Mouse (Mus musculus) large intestine, adult 2 months (tissue): Measurements from ENCODE around the gene Ank3. TPM values are rescaled to one million over a fixed set of nuclear protein-coding genes. Genes with fewer than 3 reads are reported as not detected.

Source experiments
- DNase-seq: peaks from one replicate; pipeline ENCODE4 v3.0.0-alpha.2; 2012; ENCODE audit warnings: low read depth, low spot score
- WGBS: fragments of 180-500 bp; shearing (Covaris S2); methylation state at CpG from one replicate; pipeline ENCODE4 v1.1.7; 2018; 5-methylcytosine and 5-hydroxymethylcytosine counted together
- polyA plus RNA-seq: library from polyadenylated mRNA; depleted of rRNA; stranded (reverse); fragments of >200 nt; gene quantifications from 2 replicates; pipeline ENCODE4 v1.2.3, GENCODE M21; 2012; rRNA removed

Gene Ank3
- polyA plus RNA-seq, 1 experiment = 5.1 TPM

GRCm38 (mm10) chr10:70033856-70034255, 635.3 kb downstream of the Ank3 start:
- no peak for DNase-seq
- 89% methylated on average over 3 of the region's 3 CpGs for WGBS

DNA sequence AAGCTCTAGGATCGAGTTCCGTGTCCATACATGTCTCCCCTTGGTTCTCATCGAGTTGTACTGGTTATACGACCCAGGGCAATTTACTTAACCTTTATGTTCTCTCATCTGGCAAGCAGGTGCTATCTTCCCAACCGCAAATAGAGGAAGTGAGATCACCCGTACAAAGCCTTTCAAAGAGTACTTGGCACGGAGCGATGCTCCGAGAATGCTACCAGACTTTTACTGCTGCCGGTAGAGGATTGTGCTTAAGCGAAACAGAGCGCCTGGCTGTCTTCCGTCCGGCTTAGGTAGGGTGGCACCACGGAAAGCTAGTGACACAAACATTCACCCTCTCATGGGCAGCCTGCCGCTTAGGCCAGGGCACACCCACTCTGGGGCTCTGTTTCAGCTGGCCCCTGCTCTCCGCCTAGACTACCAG, 641.3 kb downstream of the Ank3 start:
- DNase-seq = peak; percentile 70

GRCm38 (mm10) chr10:70041562-70041961, 643.0 kb downstream of the Ank3 start:
- DNase-seq = no peak

More for the DNA sequence above, 641.3 kb downstream of the Ank3 start:
- 21% methylated on average over 17 of the region's 17 CpGs for WGBS

GRCm38 (mm10) chr10:70045722-70046121, 647.1 kb downstream of the Ank3 start:
- 43% methylated on average over 2 of the region's 2 CpGs for WGBS
- DNase-seq = no peak

GRCm38 (mm10) chr10:70049771-70050170, 651.2 kb downstream of the Ank3 start:
- WGBS = 56% methylated on average over 7 of the region's 7 CpGs
- DNase-seq = no peak

- 89% methylated on average over 2 of the region's 2 CpGs for WGBS
- no peak for DNase-seq
These were observed 656.7 kb downstream of the Ank3 start for GRCm38 (mm10) chr10:70055291-70055690.

- WGBS = 59% methylated on average over 3 of the region's 3 CpGs
- DNase-seq = no peak
These were observed 658.5 kb downstream of the Ank3 start for GRCm38 (mm10) chr10:70057064-70057463.

DNA sequence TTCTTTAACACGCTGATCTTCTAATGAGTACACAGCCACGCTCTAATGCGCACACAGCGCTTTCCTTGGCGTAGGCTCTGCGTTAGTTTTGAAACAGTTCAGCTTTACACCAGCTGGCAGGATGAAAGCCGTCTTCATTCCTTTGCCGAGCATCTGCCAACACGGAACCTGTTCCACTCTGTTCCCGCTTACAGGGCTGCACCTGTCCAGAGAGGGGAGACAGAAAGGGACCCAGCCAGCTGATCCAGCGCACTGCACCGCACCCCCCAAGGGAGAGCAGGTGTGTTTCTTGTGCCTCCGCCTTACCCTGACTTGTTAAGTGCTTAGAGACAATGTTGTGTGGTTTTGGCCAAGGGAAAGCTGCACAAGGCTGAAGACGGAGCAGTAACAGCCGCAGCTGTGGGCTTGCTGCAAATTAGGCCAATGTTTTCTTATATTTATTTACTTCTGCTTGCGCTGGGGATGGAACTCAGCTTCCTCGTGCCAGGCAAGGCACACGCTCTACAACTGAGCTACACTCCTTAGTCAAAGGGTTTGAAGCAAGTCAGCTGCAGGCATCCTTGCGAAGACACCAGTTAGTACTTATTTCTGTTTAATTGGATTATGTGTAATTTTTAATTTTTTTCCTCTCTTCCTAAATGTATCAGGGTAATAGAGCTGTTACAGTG, 661.6 kb downstream of the Ank3 start:
- 19% methylated on average over 19 of the region's 19 CpGs for WGBS
- no peak for DNase-seq

GRCm38 (mm10) chr10:70060689-70061081, 662.1 kb downstream of the Ank3 start:
- peak; percentile 56 for DNase-seq
- WGBS = 12% methylated on average over 10 of the region's 10 CpGs

- WGBS = 84% methylated on average over 6 of the region's 6 CpGs
These were observed 665.4 kb downstream of the Ank3 start for GRCm38 (mm10) chr10:70063881-70064555.

GRCm38 (mm10) chr10:70065191-70065590, 666.6 kb downstream of the Ank3 start:
- WGBS = 91% methylated on average over 3 of the region's 3 CpGs
- DNase-seq = no peak

More at GRCm38 (mm10) chr10:70063881-70064555, 665.4 kb downstream of the Ank3 start:
- no peak for DNase-seq

DNA sequence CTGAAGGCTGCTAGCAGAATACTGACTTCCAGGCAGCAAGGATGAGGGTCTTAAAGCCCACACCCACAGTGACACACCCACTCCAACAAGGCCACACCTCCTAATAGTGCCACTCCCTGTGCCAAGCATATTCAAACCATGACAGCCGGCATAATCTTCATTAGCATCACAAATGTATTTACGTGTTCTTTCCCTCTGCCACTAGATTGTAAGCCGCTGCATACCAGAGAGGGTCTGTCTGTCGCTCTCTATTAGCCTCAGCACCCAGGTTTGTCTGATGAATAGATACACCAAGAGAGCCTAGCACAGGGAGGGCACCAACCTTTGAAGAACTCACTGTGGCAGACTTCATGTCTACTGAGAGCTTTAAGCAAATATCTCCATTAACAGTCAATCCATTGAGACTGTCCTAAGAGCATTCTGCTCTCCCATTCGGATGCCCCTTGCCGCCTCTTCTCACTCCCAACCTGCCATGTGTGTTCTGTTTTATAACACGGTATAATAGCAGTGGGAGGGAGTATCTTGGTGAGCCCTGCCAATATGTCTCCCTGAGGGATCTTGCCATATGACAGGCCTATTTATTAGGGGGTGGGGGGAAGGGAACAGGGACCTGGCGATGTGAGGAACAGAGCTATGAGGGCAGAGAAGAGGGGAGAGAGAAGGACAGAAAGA, 668.1 kb downstream of the Ank3 start:
- WGBS = 65% methylated on average over 8 of the region's 8 CpGs
- DNase-seq = no peak

GRCm38 (mm10) chr10:70067169-70068115, 668.9 kb downstream of the Ank3 start:
- WGBS = 25% methylated on average over 6 of the region's 6 CpGs

DNA sequence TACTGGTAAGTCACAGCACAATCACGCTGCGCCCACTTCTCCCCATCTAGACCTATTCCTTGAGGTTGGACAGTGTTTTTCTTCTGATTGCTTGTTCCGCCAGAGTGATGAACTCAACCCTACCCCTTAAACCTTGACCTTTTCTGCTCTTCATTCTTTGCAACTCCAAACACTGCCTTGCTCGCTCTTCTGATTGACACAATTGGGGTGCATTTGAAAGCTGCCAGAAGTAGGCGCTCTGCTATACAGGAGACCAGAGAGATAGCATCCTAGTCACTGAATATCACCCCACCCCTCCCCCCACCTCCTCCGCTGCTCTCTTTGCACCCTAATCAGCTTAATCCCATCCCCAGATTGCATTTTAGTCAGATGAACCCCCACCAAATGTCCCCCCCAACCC, 670.7 kb downstream of the Ank3 start:
- DNase-seq = no peak
- WGBS = 75% methylated on average over 6 of the region's 6 CpGs

More at GRCm38 (mm10) chr10:70067169-70068115, 668.9 kb downstream of the Ank3 start:
- peak; percentile 10 for DNase-seq

GRCm38 (mm10) chr10:70071334-70071733, 672.8 kb downstream of the Ank3 start:
- no peak for DNase-seq
- WGBS = 79% methylated on average over 4 of the region's 4 CpGs

Other genes starting within 250 kb of the Ank3 start
- gene Rhobtb1, start 247.3 kb upstream of the Ank3 start, polyA plus RNA-seq = 2.3 and 4.0 TPM in 2 replicates
- 0.15 and 0.26 TPM in 2 replicates for gene A930033H14Rik, start 185.7 kb upstream of the Ank3 start, polyA plus RNA-seq
- 67.1 and 74.4 TPM in 2 replicates for gene Cdk1, start 45.8 kb upstream of the Ank3 start, polyA plus RNA-seq